ENCODE assay signal across 9 mouse cellular contexts in genomic region chr12:86803651-86804307, GRCm38 (mm10).
DNase-seq lines count a peak whose midpoint lies in the region; ATAC-seq and TF ChIP-seq lines count a peak whose summit lies in the region.
"Had no signal": no experiment of that assay in that cellular context is flagged by ENCODE, and none has a peak within 500 bp of the region (broad histone marks: within the 10 kb centered on the region; RNA-seq: fewer than 3 reads in every experiment).

No protein-coding gene starts in this region.

- peak; percentile 40 for TF ChIP-seq CTCF in heart, adult 2 months (IDR thresholded peaks at IDR 0.05)
- TF ChIP-seq CTCF in ES-Bruce4 (IDR thresholded peaks at IDR 0.05; ENCODE audit: low read depth, low read length), result no peak

- no peak for TF ChIP-seq POLR2A in heart, adult 2 months (IDR thresholded peaks at IDR 0.05; ENCODE audit: insufficient read depth, low read depth, low read length)
- TF ChIP-seq POLR2A in ES-Bruce4 (IDR thresholded peaks at IDR 0.05; ENCODE audit: insufficient read depth, low read length), result no peak

- H3K9ac ChIP-seq in heart, adult 2 months (ENCODE audit: low read depth, low read length), result no peak overlapping the region
- no peak overlapping the region for H3K9ac ChIP-seq in ES-Bruce4 (ENCODE audit: low read depth, poor library complexity, severe bottlenecking)
- H3K9ac ChIP-seq: liver, embryonic 13.5 days had no signal

- H3K4me3 ChIP-seq in heart, adult 2 months, result no peak overlapping the region
- no peak overlapping the region for H3K4me3 ChIP-seq in ES-Bruce4 (ENCODE audit: low read depth, low read length)
- H3K4me3 ChIP-seq: liver, embryonic 13.5 days had no signal

- peaks cover 24% of the 10 kb centered on the region for H3K4me1 ChIP-seq in heart, adult 2 months (ENCODE audit: control insufficient read depth, insufficient read depth, low read length)
- H3K4me1 ChIP-seq in ES-Bruce4 (ENCODE audit: control insufficient read depth, insufficient read depth, low read length), result peaks cover 29% of the 10 kb centered on the region

- 41% methylated on average over 6 of the region's 6 CpGs for WGBS in heart, adult 2 months

- H3K9me3 ChIP-seq in ES-Bruce4 (replicated peaks; ENCODE audit: control insufficient read depth, insufficient read depth, low read length, poor library complexity, severe bottlenecking), result no peaks in the 10 kb centered on the region
- H3K9me3 ChIP-seq: liver, embryonic 13.5 days had no signal

- H3K27ac ChIP-seq in heart, adult 2 months, result peak overlapping the region; percentile 28; the same call in 1 of the 2 replicates
- peak overlapping the region; percentile 49 for H3K27ac ChIP-seq in ES-Bruce4 (ENCODE audit: insufficient read depth, low read length)
- H3K27ac ChIP-seq: liver, embryonic 13.5 days had no signal

- 0 out of 2 replicates have a peak, but pooled peaks cover 3% of the 10 kb centered on the region for H3K36me3 ChIP-seq in heart, adult 2 months (ENCODE audit: control insufficient read depth, insufficient read depth, low read length)
- H3K36me3 ChIP-seq in ES-Bruce4 (ENCODE audit: control insufficient read depth, insufficient read depth, low read length, poor library complexity, severe bottlenecking), result no peaks in the 10 kb centered on the region
- H3K36me3 ChIP-seq: liver, embryonic 13.5 days had no signal

- no peak for DNase-seq in heart, adult 2 months
- no peak for DNase-seq in heart, adult 9 months (ENCODE audit: low spot score in 2 of 2)
- DNase-seq in T-cell, adult 2 months (ENCODE audit: low spot score), result no peak
- DNase-seq in c-Kit-positive CD71-positive TER-119-positive erythroid progenitor cells, embryonic 14.5 days (ENCODE audit: low spot score), result no peak
- no peak for DNase-seq in spleen, postnatal 14 days (ENCODE audit: low spot score in 2 of 2)
- DNase-seq: liver, embryonic 13.5 days had no signal

- H3K79me2 ChIP-seq in heart, adult 2 months (replicated peaks; ENCODE audit: control insufficient read depth, insufficient read depth, low read length), result no peaks in the 10 kb centered on the region

- intact Hi-C loops in heart, adult 2 months (cut with DNase I), result no loop called here

- no peaks in the 10 kb centered on the region for H3K27me3 ChIP-seq in heart, adult 2 months (ENCODE audit: control insufficient read depth, insufficient read depth, low read length)
- H3K27me3 ChIP-seq in ES-Bruce4 (ENCODE audit: control insufficient read depth, insufficient read depth, low read length, poor library complexity, severe bottlenecking), result no peaks in the 10 kb centered on the region

- ATAC-seq in granulocyte monocyte progenitor cell, adult 5-6 weeks (replicated peaks; ENCODE audit: poor library complexity, severe bottlenecking), result peak; percentile 34
- ATAC-seq in megakaryocyte progenitor cell, adult 5-6 weeks (replicated peaks; ENCODE audit: poor library complexity), result peak; percentile 10; the same call in 1 of the 2 replicates

- no peak for TF ChIP-seq EP300 in heart, adult 2 months (IDR thresholded peaks at IDR 0.05; ENCODE audit: insufficient read depth, low read depth, low read length)
- no peak for TF ChIP-seq EP300 in ES-Bruce4 (IDR thresholded peaks at IDR 0.05; ENCODE audit: insufficient read depth, low read depth, low read length)
